Mouse (Mus musculus) ES-E14 (cell line): ENCODE measurements around the gene Cdkn1c.
A peak's percentile ranks its signal among the peaks of the same experiment; 100 is the strongest.

Source experiments
- CHD2 ChIP-seq: IDR thresholded peaks from 2 replicates; pipeline ENCODE4 v1.6.1; 2014; ENCODE audit warnings: mild to moderate bottlenecking, low read depth, low read length, inconsistent platforms
- MAFK ChIP-seq: IDR thresholded peaks from 2 replicates; pipeline ENCODE4 v1.6.1; 2014; ENCODE audit warnings: mild to moderate bottlenecking, low read depth, low read length, inconsistent platforms; ENCODE audit not compliant: insufficient read depth
- ZC3H11A ChIP-seq: IDR thresholded peaks from 2 replicates; pipeline ENCODE4 v1.6.1; 2012; ENCODE audit warnings: low read depth, mild to moderate bottlenecking, inconsistent platforms, low read length, borderline replicate concordance
- ZNF384 ChIP-seq: IDR thresholded peaks from 2 replicates; pipeline ENCODE4 v1.6.1; 2012; ENCODE audit warnings: low read depth, low read length, inconsistent platforms

DNA sequence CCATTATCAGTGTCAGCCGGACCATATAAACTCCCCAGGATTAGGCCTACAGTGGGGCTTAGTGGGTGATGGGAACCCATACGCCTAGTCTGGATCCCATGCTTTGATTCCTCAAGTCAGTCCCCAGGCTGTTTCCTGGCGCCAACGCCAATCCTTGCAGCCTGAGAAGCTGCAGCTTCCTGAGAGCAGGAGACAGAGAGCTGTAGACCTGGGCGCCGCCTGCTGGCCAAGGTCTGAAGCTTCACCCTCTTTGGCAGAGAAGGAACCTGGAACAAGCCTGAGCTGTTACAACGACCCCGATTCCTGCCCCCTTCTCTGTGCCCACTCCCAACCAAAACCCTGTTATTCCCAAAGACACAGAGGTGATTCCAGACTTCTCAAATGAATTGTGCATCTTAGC is 9.1 kb upstream of the Cdkn1c start:
- TF ChIP-seq ZNF384 (no peak), CHD2 (no peak), MAFK (no peak), ZC3H11A (peak; percentile 70)
